Mouse (Mus musculus) mouse embryonic stem cell (cell line): ENCODE measurements around the gene Aup1.

Experiments
- in situ Hi-C, 2 experiments: fragments of 300-500 bp; cut with MboI; formaldehyde crosslinking; loops; 1 replicate in 1 of 2; 3 replicates in 1 of 2; pipeline ENCODE4 v1.14.3; 2019 to 2020; ENCODE audit warnings: low sequenced_read_pairs in 2 of 2, low pct_unique_long_range_greater_than_20kb in 1 of 2, mixed read lengths in 1 of 2; ENCODE audit not compliant: unreplicated experiment in 1 of 2

Gene Aup1

DNA sequence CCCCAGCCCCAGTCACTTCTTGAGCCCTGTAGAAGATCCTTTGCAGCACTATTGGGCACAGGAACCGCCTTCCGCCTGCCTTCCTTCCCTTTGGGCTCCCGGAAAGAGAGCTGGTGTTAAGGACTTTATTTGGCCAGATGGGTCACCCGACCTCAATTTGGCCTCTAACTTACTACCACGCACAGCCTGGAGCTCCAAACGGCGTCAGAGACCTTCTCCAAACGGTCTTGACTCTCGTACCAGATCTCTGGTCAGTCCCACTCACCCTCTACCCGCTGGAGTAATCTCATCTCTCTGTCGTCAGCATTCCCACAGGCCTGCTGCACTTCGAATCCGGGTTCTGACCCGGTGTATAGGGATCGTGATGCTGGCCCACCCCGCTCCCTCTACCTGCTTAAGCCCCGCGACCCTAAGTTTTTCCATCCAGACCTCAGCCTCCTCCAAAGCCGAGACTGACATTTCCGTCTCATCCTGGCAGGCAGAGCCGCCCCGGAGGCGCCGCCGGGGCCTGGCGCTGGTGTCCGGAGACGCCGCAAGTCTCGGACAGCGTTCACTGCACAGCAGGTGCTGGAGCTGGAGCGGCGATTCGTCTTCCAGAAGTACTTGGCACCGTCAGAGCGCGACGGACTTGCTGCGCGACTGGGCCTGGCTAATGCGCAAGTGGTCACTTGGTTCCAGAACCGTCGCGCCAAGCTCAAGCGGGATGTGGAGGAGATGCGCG, 33.0 kb downstream of the Aup1 start:
- in situ Hi-C loops: no loop called here

DNA sequence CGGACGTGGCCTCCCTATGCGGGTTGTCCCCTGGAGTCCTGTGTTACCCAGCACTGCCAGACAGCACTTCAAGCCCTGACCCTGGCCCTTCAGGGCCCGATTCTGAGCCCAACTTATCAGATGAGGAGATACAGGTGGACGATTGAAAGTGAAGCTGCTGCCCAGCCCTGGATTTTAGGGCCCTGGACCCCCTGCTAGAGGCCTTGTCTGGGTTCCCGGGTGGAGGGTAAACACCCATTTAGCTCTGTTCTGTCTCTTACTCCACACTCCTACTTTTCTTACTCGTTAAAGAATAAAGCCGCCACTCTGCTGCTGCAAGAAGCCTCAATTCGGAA, 33.6 kb downstream of the Aup1 start:
- in situ Hi-C loops: no loop called here

DNA sequence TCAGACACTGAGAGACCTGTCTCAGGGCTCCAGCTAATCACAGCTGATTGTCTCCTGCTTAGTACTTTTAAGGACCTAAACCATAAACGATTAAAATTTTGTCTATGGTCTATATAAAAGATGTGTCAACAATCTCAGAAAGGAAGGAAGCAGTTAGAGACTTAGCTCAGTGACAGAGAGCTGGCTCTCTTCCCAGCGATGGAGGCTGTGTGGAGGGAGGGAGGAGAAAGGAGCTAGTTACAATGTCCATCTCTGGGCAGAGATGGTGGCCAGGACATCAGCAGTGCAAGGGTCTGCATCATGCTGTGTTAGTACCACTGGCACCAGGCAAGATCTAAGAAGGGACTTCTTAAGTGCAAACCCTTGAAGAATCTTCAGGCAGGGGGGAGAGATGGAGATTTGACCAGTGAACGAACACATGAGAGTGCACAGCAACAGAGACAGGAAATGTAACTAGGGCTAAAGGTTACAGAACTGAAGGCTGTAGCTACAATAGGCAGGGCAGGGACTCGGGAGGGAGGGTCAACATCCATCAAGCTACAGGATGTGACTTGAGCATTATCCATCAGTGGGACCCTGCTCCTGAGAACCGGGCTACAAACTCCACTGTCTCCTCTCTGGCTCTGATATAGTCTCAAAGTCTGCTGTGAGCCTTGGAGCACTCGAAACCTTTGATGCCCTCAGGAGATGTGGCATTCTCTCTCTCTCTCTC, 38.3 kb downstream of the Aup1 start:
- in situ Hi-C loops: no loop called here

DNA sequence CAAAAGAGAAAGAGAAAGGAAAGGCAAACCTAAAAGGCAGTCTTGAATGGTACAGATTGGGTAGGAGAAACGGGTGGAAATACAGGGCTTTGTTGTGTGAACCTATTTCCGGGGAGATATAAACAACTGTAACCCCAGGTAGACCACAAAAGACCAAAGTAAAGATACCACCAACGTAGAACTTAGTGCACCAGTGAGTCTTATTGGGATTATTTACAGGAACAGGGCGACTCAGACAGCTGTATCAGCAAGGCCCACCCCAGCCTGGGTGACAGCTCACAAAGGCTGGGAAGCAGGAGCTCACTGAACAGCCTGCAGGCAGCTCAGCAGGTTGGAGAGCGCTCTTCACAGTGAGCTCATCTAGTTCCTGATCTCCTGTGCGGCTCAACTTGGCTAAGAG, 41.6 kb downstream of the Aup1 start:
- in situ Hi-C loops: no loop called here

DNA sequence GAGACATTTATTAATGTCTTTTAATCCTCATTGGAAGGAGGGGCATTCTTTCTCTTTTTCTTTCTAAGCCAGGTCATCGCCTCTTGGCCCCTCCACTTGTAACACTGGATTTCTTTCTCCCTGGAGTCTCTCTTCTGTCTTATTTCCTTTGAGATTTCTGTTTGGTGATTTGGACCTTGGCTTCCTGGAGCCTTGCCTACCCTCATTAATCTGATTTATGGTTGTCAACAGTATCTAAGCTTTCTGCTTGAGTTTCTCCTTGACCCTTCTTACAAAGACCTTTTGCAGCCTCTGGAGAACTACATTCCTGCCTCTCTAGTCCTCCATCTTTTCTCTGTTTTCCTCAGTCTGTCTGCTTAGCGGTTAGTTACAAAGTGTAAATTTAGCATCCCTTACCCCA, 44.1 kb downstream of the Aup1 start:
- in situ Hi-C loops: no loop called here

DNA sequence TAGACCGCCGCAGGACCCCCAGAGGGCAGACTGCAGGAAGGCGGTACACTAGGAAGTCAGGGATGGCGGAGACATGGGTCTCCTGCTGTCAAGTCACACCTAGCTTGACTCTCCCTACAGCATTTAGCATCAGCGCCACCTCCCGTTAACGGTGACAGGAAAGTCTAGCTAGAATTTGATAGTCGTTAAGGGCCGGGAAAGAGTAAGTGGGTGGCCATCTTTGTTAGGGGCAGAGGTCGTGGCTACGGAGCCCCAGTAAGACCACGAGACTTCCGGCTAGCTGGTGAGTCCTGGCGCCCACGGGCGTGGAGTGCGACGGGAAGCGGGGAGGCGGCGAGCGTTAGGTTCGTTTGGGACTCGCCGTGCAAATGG, 47.0 kb downstream of the Aup1 start, which contains the start of the genes Ccdc142 and Gm42688:
Gene Ccdc142 (plus strand): TSS at position 286 of the 372 bp plus-strand sequence.
Gene Gm42688 (plus strand): TSS at position 302 of the 372 bp plus-strand sequence.
- in situ Hi-C loops: loop anchor here in 1 of 2 experiments (5.0 kb wide), 1 partner anchor 94 kb away; no protein-coding TSS in a partner anchor

DNA sequence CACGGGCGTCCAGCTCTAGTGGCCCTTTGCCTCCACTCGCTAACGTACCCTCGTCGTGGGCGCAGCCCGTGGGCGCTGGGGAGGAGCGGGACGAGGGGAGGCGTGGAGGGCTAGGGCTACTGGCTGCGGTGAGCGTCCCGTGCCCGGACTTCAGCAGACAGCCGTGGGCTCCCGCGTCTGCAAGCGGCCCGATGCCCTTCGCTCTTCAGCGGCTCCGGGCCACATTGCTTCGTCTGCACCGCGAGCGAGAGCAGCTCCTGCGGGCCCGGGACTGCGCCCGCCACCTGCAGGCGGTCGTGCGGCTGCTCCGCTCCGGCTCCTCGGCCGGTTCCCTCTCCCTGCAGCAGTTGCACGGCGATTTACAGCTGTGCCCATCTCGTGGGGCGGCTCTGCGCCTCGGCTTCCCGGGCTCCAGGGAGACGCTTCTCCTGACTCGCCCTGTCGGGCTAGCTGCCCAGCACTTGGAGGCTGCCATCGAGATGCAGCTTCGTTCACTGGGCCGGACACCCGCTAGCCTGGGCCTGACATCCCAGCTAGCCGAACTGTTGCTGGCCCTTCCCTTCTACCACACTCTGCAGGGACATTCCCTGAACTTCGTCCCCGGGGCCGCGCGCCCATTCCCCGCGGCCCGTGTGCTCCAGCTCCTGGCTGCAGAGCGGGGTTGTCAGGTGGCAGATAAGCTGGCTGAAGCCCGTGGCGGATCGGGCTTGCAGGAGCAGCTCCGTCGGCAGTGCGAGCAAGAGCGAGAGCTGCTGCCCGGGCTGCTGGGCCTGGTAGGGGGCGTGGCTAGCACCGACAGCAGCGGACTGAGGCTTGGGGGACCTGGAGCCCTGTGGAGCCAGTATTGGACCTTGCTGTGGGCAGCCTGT, 47.6 kb downstream of the Aup1 start:
- in situ Hi-C loops: loop anchor here in 1 of 2 experiments (5.0 kb wide), 1 partner anchor 95 kb away; no protein-coding TSS in a partner anchor

DNA sequence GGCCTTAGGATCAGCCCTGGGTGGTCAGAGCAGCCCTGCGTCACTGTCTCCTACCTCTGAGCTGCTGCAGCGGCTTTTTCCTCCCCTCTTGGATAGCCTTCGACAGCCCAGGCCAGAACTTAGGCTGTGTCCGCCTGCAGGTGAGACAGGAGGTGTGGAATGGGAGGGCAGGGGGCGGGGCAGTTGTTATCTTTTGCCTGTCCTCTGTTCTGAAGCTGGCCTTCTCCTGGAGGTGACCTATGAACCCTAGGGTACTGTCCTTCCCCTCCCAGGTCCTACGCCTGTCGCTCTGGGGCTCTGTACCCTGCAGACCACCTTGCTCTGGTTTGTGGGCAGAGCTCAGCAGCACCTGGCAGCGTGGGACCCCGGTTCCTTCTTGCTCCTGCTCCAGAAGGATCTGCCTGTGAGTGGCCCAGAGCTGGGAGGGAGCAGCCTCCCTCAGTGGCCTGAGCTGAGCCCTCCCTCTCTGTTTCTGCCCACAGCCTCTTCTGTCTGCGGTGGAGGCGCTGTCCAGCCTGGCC, 48.9 kb downstream of the Aup1 start:
- in situ Hi-C loops: loop anchor here in 1 of 2 experiments (5.0 kb wide), 1 partner anchor 96 kb away; no protein-coding TSS in a partner anchor

DNA sequence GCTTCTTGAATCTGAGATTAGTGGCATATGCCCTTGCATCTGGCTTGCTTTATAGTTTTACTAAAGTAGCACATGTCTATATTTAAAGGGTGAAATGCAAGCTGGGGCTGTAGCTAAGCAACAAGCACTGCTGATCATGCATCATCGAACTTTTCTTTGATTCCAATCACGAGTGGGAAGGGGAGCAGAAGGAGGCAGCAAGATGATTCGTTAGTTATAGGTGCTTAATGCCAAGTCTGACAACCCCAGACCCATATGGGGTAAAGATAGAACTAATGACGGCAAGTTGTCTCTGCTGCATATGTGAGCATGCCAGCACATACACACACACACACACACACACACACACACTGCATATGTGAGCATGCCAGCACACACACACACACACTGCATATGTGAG, 49.8 kb downstream of the Aup1 start:
- in situ Hi-C loops: loop anchor here in 1 of 2 experiments (5.0 kb wide), 1 partner anchor 97 kb away; no protein-coding TSS in a partner anchor
